9 mouse cellular contexts compared by ENCODE assay signal in the genomic region with DNA sequence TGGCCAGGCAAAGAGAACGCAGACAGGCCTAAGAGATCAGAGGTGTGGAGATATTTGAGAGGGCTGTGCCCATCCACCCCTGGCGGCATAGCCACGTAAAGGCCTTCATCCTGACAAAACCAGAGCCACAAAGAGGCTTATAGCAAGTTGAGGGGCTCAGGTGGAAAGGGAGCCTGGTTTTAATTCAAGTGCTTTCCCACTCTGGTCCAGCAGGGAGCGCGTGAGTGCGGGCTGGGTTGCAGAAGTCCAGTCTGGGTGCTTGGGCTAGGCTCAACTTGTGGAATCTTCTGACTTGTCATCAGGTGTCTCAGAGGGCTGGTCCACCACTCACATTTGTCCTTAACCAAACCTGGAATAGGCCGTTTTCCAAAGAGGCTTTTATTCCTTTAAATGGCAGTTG. TPM values are rescaled to one million over a fixed set of nuclear protein-coding genes. Genes with fewer than 3 reads are reported as not detected.
A peak's percentile ranks its signal among the peaks of the same experiment; 100 is the strongest.
DNase-seq lines count a peak whose midpoint lies in the region; TF ChIP-seq lines count a peak whose summit lies in the region.
"Had no signal": no experiment of that assay in that cellular context is flagged by ENCODE, and none has a peak within 500 bp of the region (broad histone marks: within the 10 kb centered on the region; RNA-seq: fewer than 3 reads in every experiment).

No protein-coding gene starts in this region.

- no peaks in the 10 kb centered on the region for H3K9me3 ChIP-seq in MEL (replicated peaks; ENCODE audit: insufficient read depth, low read length)
- H3K9me3 ChIP-seq: limb, embryonic 12.5 days had no signal

- peak; percentile 60 to 92 for DNase-seq in adrenal gland, adult (ENCODE audit: inconsistent age in 2 of 2, low spot score in 1 of 2)
- no peak for DNase-seq in adrenal gland, adult 8-10 months
- peak; percentile 75 for DNase-seq in MEL (ENCODE audit: low read depth, low spot score)
- peak; percentile 71 for DNase-seq in cerebellum, adult 9-11 months
- peak; percentile 13 to 20 for DNase-seq in gastrocnemius, adult 8-10 months (ENCODE audit: low spot score in 2 of 2)
- DNase-seq in layer of hippocampus, adult 2 months (ENCODE audit: low spot score in 2 of 2), result peak; percentile 42 to 72
- peak; percentile 65 for DNase-seq in lung, postnatal 36 days

- H3K27me3 ChIP-seq in MEL (ENCODE audit: control insufficient read depth in 1 of 2, insufficient read depth in 2 of 2, low read length in 2 of 2), result no peaks in the 10 kb centered on the region
- H3K27me3 ChIP-seq in small intestine, adult 2 months (ENCODE audit: control insufficient read depth, insufficient read depth, low read length), result peaks cover 28% of the 10 kb centered on the region

- peak; percentile 67 to 88 (median 85) for TF ChIP-seq CTCF in MEL (IDR thresholded peaks at IDR 0.05 in 2 of 3, conservative IDR thresholded peaks at IDR 0.05 in 1 of 3; ENCODE audit: control insufficient read depth in 1 of 3, insufficient read depth in 1 of 3, low read depth in 2 of 3, low read length in 3 of 3, poor library complexity in 1 of 3, severe bottlenecking in 1 of 3)
- TF ChIP-seq CTCF in layer of hippocampus, adult 2 months (conservative IDR thresholded peaks at IDR 0.05), result peak; percentile 96
- peak; percentile 58 for TF ChIP-seq CTCF in small intestine, adult 2 months (IDR thresholded peaks at IDR 0.05; ENCODE audit: extremely low read depth, insufficient read length, insufficient replicate concordance, low read depth, low read length)

- no peak overlapping the region for H3K4me3 ChIP-seq in MEL (ENCODE audit: control insufficient read depth in 1 of 2, insufficient read depth in 1 of 2, low read depth in 2 of 2, low read length in 2 of 2)
- H3K4me3 ChIP-seq in layer of hippocampus, adult 2 months, result no peak overlapping the region
- no peak overlapping the region for H3K4me3 ChIP-seq in small intestine, adult 2 months (ENCODE audit: low read depth, low read length)
- H3K4me3 ChIP-seq: limb, embryonic 12.5 days had no signal

- TF ChIP-seq POLR2A in MEL (IDR thresholded peaks at IDR 0.05; ENCODE audit: control insufficient read depth in 1 of 2, insufficient read depth in 1 of 2, low read depth in 1 of 2, low read length in 2 of 2, poor library complexity in 1 of 2), result no peak
- no peak for TF ChIP-seq POLR2A in small intestine, adult 2 months (IDR thresholded peaks at IDR 0.05; ENCODE audit: low read depth, low read length)

- no peak overlapping the region for H3K27ac ChIP-seq in MEL (ENCODE audit: control insufficient read depth, low read depth, low read length)
- no peak overlapping the region for H3K27ac ChIP-seq in layer of hippocampus, adult 2 months
- no peak overlapping the region for H3K27ac ChIP-seq in small intestine, adult 2 months (ENCODE audit: insufficient read depth, low read depth, low read length)
- H3K27ac ChIP-seq: limb, embryonic 12.5 days had no signal

- peaks cover 0 to 16% of the 10 kb centered on the region in 2 experiments; a peak in 2 of 4 replicates for H3K36me3 ChIP-seq in MEL (ENCODE audit: control insufficient read depth in 1 of 2, insufficient read depth in 2 of 2, low read length in 2 of 2)
- H3K36me3 ChIP-seq in small intestine, adult 2 months (ENCODE audit: control insufficient read depth, insufficient read depth, low read length), result no peaks in the 10 kb centered on the region
- H3K36me3 ChIP-seq: limb, embryonic 12.5 days had no signal

- peak; percentile 63 for TF ChIP-seq RAD21 in MEL (IDR thresholded peaks at IDR 0.05; ENCODE audit: low read depth, low read length)

- H3K9ac ChIP-seq in MEL (ENCODE audit: control insufficient read depth, low read depth, low read length, poor library complexity, severe bottlenecking), result no peak overlapping the region
- H3K9ac ChIP-seq: limb, embryonic 12.5 days had no signal

- TF ChIP-seq EP300 in MEL (IDR thresholded peaks at IDR 0.05; ENCODE audit: low read depth in 1 of 2, low read length in 2 of 2), result no peak

- H3K79me2 ChIP-seq in MEL (ENCODE audit: control insufficient read depth, insufficient read depth, low read length, poor library complexity), result no peaks in the 10 kb centered on the region

- peaks cover 8 to 22% of the 10 kb centered on the region in 2 experiments for H3K4me1 ChIP-seq in MEL (ENCODE audit: control insufficient read depth in 1 of 2, insufficient read depth in 2 of 2, low read length in 2 of 2)
- peaks cover 8% of the 10 kb centered on the region for H3K4me1 ChIP-seq in small intestine, adult 2 months (ENCODE audit: control insufficient read depth, insufficient read depth, insufficient read length, low read length)

- WGBS in small intestine, adult 2 months, result 17% methylated on average over 7 of the region's 7 CpGs

TF ChIP-seq in MEL, 35 proteins besides CTCF, POLR2A, EP300 and RAD21:
- TF ChIP-seq POLR2AphosphoS5 (IDR thresholded peaks at IDR 0.05; ENCODE audit: borderline replicate concordance, low read depth, low read length) (no peak), TAL1 (IDR thresholded peaks at IDR 0.05; ENCODE audit: low read length) (no peak), ZC3H11A (IDR thresholded peaks at IDR 0.05; ENCODE audit: low read depth, low read length) (peak; percentile 74), SMC3 (IDR thresholded peaks at IDR 0.05; ENCODE audit: low read depth, low read length) (peak; percentile 94)

RNA-seq across cellular contexts. Expression of gene Rasgef1c, which starts 1.7 kb away (rescaled TPM):
- total RNA-seq in adrenal gland, adult 8-10 months (2022), result 1 to 10 TPM in 1 of 4 experiments, under 1 TPM in 3; 0.67 to 1.1 (median 0.82) TPM
- 0.12 TPM in 1 of 2 replicates, not detected in the other for total RNA-seq in MEL (2012; rRNA removed)
- polyA plus RNA-seq in MEL (2012; ENCODE audit: insufficient read depth in 1 of 2, insufficient read length in 2 of 2, low read depth in 1 of 2, low replicate concordance in 2 of 2, missing spikeins in 1 of 2), result under 1 TPM in 1 of 2 experiments, not detected in 1; 0.15 TPM
- under 1 TPM in 2 of 4 experiments, not detected in 2; 0.24 to 0.43 TPM for total RNA-seq in gastrocnemius, adult 8-10 months (2022)
- total RNA-seq in layer of hippocampus, adult 2 months (2021), result 1 to 10 TPM; 1.5 to 1.9 TPM
- 0.37 and 0.52 TPM in 2 replicates for polyA plus RNA-seq in small intestine, adult 2 months (2012; rRNA removed)

RNA-seq across cellular contexts. Expression of gene Mapk9, which starts 56.8 kb away (rescaled TPM):
- total RNA-seq in adrenal gland, adult 8-10 months (2022), result 10 to 100 TPM; 71.4 to 99.2 (median 87.3) TPM
- 42.6 and 52.8 TPM in 2 replicates for total RNA-seq in MEL (2012; rRNA removed)
- 10 to 100 TPM in 1 of 2 experiments, not detected in 1; 43.1 TPM for polyA plus RNA-seq in MEL (2012; ENCODE audit: insufficient read depth in 1 of 2, insufficient read length in 2 of 2, low read depth in 1 of 2, low replicate concordance in 2 of 2, missing spikeins in 1 of 2)
- total RNA-seq in gastrocnemius, adult 8-10 months (2022), result 10 to 100 TPM; 45.2 to 65.2 (median 53.8) TPM
- 100 to 1,000 TPM; 150 to 154 TPM for total RNA-seq in layer of hippocampus, adult 2 months (2021)
- polyA plus RNA-seq in small intestine, adult 2 months (2012; rRNA removed), result 4.4 and 6.4 TPM in 2 replicates
